Mouse (Mus musculus) heart, postnatal 25 days (tissue): Measurements from ENCODE around the gene Llph. TPM values are rescaled to one million over a fixed set of nuclear protein-coding genes. Genes with fewer than 3 reads are reported as not detected.
A peak's percentile ranks its signal among the peaks of the same experiment; 100 is the strongest.
"Not testable (repeated sequence)": the region's sequence is repeated elsewhere in the genome, so short reads cannot be mapped to it uniquely, and the experiment has no call there.

Experiments
- DNase-seq: peaks from one replicate; pipeline ENCODE4 v3.0.0; 2022; ENCODE audit warnings: low spot score
- intact Hi-C: fragments of 180-260 bp; cut with DNase I; formaldehyde crosslinking; loops from one replicate; pipeline ENCODE4 v1.15.1; 2025
- total RNA-seq, 2 experiments: library from RNA; stranded (reverse); gene quantifications; 2 replicates each; pipeline ENCODE4 v1.2.3; 2021

The Llph gene
- total RNA-seq, 2 experiments from 2014 or later = 7.6 to 8.7 TPM

DNA sequence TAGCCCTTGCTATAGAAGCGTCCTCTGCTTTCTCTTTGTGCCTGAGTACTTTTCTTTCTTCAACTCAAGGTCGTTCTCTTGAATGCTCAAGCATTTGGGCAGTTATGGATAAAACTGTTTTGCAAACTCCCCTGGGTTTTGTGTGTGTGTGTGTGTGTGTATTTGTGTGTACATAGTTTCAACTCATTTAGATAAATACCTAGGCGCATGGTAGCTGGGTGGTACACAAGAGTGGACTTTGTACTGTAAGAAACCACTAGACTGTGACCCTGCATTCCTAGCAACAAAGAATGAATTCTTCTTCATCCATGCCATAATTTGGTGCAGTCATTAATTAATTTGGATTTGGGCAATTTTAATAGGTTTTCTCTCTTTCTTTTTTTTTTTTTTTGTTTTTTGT, 16.8 kb upstream of the Llph start:
- intact Hi-C loops = no loop called here
- no peak for DNase-seq

DNA sequence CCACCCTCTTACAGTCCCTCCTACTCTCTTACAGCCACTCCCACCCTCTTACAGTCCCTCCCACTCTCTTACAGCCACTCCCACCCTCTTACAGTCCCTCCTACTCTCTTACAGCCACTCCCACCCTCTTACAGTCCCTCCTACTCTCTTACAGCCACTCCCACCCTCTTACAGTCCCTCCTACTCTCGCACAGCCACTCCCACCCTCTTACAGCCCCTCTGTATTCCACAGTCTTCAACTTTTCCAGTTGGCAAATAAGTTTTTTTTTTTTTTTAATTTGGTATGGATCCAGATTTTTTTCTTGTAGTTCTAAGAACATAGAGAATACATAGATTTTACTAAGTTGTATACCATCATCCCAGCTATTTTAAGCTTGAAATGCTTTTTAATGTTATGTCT, 9.8 kb upstream of the Llph start:
- intact Hi-C loops, DNase-seq: not testable (repeated sequence)

DNA sequence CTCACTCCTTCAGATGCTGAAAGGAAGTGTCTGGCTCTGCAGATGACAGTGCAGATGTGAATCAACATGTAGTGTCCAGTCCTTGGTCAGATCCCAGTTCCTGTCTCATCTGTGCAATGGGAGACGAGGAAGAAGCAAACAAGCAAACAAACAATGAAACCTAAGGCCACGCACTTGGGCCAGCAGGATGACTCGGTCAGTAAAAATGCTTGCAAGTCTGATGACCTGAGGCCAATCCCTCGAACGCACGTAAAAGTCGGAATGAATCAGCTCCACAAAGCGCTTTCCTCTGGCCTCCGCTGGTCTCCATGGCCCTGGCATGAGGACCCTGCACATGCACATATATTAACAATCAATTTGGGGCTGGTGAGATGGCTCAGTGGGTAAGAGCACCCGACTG, 7.9 kb upstream of the Llph start:
- intact Hi-C loops = no loop called here
- no peak for DNase-seq

DNA sequence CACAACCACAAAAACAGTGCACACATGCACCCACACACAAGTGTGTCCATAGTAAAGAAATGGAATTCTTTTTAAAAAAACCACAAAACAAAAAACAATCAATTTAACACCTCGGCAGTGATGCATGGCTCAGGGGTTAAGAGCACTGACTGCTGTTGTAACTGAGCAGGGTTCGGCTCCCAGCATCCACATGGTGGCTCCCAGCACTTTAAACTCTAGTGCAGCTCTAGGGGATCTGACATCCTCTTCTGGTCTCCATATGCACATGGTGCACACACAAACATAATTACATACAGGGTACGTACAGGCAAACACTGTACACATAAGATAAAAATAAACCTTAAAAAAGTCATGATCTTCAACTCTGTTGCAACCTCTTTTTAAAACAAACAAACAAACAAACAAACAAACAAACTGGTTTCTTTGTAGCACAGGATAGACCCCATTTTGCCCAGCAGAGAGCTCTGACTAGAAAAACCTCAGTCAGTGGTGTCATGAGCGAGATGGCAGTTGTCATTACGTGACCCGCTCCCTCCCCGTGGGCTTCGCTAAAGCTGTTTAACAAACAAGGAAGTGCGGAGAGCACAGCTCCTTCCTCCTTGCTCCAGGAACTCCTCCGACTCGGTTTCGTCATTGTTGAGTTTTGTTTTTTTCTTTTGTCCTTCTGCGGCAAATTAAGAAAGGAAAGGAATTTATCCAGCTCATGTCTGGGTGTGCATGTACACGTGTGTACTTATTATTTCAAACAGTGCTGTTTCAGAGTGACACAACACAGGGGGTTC, 7.1 kb upstream of the Llph start:
- DNase-seq = no peak
- intact Hi-C loops = no loop called here

DNA sequence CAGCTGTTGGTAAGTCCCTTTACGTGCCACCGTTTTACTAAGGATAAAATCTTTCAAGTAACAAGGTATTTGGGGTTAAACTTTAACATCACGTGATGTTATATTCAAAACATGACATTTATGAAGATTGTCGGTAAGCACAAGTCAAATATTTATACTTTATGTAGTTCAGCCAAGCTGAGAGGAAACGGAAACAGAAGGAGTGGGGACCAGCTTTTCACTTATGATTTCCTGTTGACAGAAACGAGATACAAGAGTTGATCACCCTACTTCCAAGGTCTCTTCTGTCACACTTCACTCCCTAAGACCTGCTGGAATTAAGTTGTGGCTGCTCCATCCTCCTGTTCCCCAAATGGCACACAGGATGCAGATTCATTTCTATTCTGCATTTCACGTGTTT, 6.1 kb upstream of the Llph start:
- intact Hi-C loops = no loop called here
- no peak for DNase-seq

DNA sequence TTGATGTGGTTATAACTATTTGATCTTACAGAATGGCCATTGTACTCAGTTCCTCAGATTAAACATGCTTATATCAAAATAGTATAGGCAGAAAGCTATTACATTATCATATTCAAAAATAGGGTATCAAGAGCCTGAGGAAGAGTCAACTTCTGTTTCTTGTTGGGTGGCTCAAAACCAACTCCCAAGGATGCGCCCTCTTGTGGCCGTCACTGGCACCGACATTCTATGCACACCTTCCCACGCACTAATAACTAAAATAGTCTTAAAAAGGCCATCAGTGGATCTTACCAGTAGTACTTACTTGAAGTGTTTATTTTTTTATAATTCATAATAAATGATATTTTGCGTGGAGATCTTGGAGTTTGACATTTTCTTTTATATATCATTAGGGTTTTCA, 4.8 kb downstream of the Llph start:
- intact Hi-C loops = no loop called here

DNA sequence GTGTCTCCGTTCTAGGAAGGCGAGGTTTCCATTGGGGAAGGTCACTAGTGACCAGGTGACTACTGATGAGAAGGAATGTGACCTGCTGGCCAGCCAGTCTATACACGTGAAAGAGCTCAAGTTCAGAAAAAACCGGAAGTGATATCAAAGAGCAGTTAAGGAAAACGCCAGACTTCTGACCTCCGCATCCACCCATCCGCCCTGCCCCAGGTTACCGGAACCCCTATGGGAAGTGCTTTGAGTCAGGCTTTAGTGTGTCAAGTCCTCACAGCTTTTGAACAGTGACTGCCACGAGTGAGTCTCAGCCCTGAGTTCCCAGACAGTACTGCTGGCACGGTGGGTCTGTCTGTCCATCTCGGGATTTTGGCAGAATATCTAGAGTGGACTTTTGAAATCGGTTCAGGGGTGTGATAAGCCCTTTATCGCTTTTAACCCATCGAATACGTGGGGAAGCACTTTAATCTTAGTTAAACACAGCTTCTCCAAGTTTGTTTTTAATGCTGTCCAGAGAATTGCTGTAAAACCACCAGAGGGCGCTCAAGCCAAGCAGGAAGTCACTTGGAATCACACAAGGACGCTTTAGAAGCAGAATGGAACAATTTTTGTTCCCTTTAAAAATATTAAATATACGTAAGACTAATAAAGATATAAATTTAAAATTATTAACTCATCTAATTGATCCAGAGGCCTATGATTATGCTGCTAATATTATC, 6.9 kb downstream of the Llph start:
- intact Hi-C loops = no loop called here
- DNase-seq = no peak

More for the DNA sequence above, 4.8 kb downstream of the Llph start:
- DNase-seq = peak; percentile 12

DNA sequence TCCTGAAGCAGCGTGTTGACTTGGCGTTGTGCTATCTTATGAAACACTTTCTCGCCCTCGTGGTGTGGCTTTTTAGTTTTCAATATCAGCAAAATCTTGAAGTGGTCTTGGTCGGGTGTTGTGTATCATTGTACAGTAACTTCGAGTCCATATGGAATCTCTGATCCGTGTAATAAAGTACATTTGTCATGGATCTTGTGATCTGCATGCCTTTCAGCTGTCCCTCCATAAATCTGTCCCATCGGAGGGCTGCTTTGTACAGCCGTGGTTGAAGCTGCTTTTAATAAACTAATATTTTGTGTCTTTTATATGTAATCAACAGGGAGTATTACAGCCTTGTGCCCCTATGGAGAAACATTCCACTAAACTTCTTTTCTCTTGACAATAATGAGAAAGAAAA, 10.0 kb downstream of the Llph start:
- intact Hi-C loops = no loop called here
- no peak for DNase-seq

DNA sequence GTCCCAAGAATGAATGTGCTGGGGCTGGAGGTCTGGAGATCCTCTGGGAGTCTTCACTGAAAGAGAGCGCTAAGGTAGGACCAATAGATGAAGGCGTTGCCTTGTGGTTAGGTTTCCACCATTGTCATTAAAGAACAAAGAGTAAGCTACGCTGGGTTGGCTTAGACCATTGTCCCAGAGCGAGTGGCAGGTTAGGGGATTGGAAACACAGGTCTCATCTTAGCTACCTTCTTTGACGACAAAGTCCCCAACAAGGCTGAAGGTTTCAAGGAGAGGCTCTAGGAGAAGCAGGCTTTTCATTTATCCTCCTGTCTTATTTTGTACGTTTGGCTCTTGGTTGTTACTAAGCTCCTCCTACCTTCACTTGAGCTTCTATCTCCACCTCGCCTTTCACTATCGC, 11.4 kb downstream of the Llph start:
- DNase-seq = no peak
- intact Hi-C loops = no loop called here

DNA sequence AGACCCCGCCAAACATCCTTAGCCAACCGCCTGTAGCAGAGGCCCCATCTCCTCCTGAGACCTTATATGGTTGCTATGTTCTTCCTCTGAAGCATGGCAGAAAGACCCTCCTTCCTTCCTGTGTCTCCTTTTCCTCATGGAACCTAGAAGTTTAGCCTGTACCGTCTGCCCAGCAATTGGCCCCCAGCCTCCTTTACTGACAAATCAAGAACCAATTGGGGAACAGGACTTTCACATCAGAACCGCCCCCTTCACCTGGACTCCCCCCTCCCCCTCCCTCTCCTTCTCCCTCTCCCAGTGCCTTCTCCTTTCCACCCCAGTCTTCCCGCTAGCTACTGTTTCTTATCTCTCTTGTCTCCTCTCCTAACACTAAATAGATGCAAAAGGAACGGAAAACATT, 12.6 kb downstream of the Llph start:
- DNase-seq = no peak
- intact Hi-C loops = no loop called here

DNA sequence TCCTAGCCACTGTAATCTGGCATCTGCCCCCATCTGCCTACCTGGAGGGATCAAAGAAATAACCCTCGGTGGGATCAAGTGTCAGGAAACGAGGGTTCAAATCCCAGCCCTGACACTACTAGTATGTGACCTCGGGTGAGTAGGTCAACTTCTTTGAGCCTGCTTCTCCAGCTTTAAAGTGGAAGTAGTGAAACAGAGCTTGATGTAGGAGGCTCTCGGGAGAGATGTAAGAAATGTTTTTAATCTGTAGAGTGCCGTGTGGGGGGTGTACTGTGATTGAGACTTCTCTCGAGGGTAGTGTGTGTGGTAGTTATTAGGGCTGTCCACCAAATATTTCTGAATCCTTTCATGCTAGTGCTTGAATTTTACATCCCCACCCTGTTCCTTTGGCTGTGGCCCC, 15.6 kb downstream of the Llph start:
- intact Hi-C loops = no loop called here
- DNase-seq = no peak

DNA sequence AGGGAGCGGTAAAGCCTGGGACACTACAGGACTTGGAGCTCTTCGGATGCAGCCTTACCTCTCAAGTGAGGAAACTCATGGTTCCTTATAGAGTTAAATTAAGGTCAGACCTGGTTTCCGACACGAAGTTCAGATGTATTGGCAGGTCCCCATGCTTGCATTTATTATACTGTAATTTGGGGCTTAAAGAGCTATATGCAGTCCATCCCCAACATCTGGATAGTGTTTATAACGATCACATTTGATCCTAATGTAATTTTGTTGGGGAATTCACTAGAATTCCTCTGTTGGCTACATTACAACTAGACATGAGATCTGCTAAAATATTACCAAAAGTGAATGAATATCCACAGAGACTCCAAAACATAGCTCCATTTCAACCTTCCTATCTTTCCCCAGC, 18.8 kb downstream of the Llph start:
- DNase-seq = no peak
- intact Hi-C loops = loop anchor here (2.0 kb wide), 1 partner anchor 25 kb away; no protein-coding TSS in a partner anchor

DNA sequence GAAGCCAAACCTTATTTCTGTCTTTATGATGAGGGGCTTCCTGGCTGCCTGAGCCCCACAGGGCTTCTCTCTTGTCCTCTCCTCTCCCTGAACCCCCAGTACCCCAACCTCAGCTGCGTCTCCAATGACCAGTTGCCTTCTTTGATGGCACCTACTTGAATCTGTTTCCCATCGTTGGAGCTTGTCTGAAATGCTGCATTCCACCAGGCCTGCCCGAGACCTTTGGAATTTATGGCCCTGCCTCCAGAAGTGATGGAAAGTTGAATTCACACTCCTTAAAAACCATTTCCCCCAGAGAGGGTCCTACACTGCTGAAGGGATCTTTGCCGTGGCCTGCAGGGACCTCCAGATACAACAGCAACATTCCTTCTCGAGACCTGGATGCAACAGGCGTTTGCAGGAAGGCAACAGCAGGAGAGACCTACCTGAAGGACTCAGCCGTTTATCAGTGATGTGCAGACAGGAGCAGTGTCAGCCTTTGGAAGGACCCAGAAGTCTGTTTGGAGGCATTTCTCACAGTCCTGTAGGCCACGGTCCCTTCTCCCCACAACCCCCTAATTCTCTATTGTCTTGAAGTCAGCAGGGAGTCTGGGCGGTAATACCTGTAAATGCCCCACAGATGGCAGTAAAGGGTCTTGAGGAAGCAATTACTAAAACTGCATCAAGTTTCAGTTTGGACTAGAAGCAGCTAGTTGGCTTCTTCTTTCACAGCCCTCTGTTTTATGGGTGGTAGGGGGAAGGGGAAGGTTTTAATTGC, 20.3 kb downstream of the Llph start:
- intact Hi-C loops = loop anchor here (2.0 kb wide), 1 partner anchor 24 kb away; no protein-coding TSS in a partner anchor
- DNase-seq = no peak

DNA sequence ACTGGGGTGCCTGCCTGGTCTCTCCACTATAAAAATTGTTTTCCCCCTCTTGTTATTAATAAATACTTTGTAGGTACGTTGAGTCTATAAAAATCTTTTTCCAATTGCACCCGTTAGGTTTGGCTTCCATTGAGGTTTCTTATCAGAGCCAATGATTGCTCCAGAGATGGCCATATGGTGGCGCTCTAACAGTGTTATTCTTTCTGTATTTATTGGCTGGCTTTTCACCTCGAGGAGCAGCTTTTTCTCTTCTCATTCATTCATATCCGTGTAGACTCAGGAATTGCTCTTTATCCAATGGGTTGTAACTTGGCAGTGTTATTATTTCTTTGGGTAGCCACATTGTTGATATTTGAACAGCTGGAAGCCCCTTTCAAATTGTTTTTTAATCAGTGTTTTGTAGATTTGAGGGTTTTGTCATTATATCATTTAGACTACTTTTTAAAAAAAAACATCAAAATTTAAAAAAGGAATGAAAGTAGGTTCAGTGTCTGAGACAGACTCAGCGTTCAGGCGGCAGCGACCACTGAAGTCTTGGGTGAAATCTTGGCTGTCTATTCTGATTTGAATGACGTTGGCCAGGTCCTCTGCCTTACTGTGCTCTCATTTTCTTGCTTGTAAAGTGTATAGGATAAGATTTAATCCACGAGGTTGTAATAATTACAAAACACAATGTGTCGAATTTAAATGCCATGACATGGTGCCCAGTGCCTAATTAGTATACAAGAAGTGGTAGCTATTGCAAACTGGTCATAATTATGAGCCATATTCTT, 24.2 kb downstream of the Llph start:
- intact Hi-C loops = loop anchor here (10.0 kb wide), 2 partner anchors 614 to 1004 kb away; no protein-coding TSS in a partner anchor
- DNase-seq = no peak

DNA sequence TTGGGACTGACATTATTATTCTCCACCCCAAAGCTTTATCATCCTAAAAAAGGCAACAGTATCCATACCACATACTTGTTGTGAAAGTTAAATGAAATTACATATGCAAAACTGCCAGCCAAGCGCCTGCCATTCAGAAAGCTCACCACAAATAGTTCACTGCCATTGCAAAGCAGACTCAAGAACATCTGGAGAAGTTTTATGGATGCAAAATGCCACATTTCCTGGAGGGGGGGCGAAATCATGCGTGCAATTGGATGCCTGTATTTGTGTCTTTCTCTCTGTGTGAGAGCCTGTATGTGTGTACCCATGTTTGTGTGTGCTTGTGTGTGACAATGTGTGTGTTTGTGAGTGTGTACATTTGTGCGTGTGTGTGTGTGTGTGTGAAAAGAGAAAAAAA, 24.9 kb downstream of the Llph start:
- intact Hi-C loops = loop anchor here (10.0 kb wide), 2 partner anchors 613 to 1003 kb away; no protein-coding TSS in a partner anchor
- no peak for DNase-seq

DNA sequence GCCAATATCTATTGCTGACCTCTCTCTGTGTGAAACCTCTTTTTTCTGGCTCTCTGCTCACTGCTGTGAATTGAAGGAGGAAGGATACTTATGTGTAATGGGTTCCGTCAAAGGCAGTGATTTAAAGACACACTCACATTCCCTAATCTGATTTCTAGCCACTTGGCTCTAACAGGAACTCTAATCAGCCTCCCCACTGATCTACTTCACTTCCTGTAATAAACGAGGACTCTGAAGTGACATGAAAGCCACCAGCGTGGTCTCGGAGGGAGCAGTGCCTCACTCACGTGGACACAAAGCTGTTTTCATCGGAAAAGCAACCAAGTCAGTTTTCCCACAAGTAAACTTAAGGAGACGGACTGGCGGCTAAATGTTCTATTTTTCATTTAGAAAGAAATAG, 25.9 kb downstream of the Llph start:
- intact Hi-C loops = loop anchor here (10.0 kb wide), 2 partner anchors 612 to 1002 kb away; no protein-coding TSS in a partner anchor
- DNase-seq = no peak

DNA sequence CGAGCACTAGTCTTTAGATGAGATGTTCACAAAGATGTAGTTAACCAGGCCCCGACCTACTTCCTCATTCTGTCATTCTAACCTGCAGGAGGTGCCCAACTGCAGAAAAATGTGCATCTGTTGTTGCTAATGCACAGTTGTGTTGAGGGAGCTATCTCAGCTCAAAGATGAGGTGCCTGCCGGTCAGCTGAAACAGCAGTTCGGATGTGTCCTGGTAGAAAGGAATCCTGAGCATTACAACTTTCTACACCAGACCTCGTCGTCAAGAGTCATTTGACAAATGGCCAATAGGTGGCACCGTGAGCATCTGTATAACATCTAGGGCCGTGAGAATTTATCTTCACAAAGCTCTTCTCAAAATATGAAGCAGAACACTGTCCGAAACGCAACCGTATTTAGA, 30.4 kb downstream of the Llph start:
- intact Hi-C loops = loop anchor here (2.0 to 10.0 kb wide), 4 partner anchors 410 to 998 kb away; no protein-coding TSS in a partner anchor
- no peak for DNase-seq

DNA sequence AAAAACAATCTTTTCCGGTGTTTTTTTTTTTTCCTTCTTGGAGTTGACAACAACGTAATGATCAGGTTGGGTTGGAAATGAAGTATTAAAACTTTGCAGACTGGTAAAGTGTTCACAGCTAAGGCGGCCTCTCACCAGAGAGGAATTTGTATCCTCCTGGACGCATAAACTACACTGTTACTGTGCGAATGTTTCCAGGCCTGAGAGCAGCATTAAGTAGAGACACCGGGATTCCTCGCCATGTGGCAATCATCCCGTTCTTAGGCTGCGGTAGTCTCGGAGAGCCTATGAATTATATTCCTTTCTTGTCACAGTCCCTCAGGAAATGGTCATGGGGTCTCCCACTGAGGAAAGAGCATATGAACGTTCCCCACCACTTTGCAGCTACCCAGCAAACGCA, 40.9 kb downstream of the Llph start:
- no peak for DNase-seq
- intact Hi-C loops = no loop called here

DNA sequence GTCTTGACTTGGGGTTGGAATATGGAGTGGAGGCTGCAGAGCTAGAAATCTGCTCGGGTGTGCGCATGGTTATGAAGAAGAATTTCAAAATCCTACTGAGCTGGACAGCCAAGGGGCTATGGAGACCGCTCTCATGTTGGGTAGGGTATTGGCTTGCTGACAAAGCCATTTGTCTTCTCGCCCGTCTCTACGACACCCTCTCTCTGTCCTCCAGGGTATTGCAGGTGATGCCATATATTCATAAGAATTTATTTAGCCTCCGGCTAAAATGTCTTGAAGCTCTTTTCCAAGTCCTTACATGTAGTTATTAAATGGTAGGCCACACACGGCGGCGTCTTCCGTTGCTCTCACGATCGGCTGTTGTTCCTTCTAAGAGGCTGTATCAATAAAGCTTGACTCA, 43.1 kb downstream of the Llph start:
- DNase-seq = no peak
- intact Hi-C loops = loop anchor here (2.0 kb wide), 1 partner anchor 23 kb away; no protein-coding TSS in a partner anchor

DNA sequence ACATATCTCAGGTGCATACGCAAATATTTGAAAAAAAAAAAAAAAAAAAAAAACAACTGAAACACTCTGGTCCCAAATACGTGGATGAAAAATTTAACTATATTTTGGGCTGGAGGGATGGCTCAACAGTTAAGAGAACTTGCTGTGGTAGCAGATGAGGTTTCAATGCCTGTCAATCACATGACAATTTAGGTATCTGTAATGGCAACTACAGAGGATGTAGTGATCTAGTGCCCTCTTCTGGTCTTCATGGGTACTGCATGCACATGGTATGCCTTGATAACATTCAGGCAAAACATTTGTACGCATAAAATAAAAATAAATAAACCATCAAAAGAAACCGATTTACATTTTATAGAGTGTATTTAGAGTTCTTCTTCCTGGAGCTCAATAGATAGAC, 43.9 kb downstream of the Llph start:
- no peak for DNase-seq
- intact Hi-C loops = loop anchor here (2.0 kb wide), 1 partner anchor 24 kb away; no protein-coding TSS in a partner anchor
